7 mouse cellular contexts compared by ENCODE assay signal in genomic region chr5:18360281-18360819, GRCm38 (mm10). TPM values are rescaled to one million over a fixed set of nuclear protein-coding genes. Genes with fewer than 3 reads are reported as not detected.
A peak's percentile ranks its signal among the peaks of the same experiment; 100 is the strongest.
DNase-seq lines count a peak whose midpoint lies in the region; ATAC-seq and TF ChIP-seq lines count a peak whose summit lies in the region.

Gene Gnai1, minus strand, starts transcription at chr5:18360355.

- H3K9ac ChIP-seq in intestine, postnatal 0 days (ENCODE audit: low read depth, low read length): peak within 1 kb of the TSS; percentile 63
- peak within 1 kb of the TSS; percentile 76 for H3K9ac ChIP-seq in midbrain, embryonic 11.5 days (ENCODE audit: low read length)
- peak within 1 kb of the TSS; percentile 67 for H3K9ac ChIP-seq in stomach, embryonic 14.5 days (replicated peaks; ENCODE audit: low read depth, low read length)

- whole genome bisulfite sequencing in intestine, postnatal 0 days: under 1% methylated on average over 35 of the region's 76 CpGs
- WGBS in midbrain, embryonic 11.5 days: under 1% methylated on average over 61 of the region's 76 CpGs
- WGBS in stomach, embryonic 14.5 days: under 1% methylated on average over 68 of the region's 76 CpGs

- no peaks in the 10 kb centered on the region for H3K36me3 ChIP-seq in intestine, postnatal 0 days (ENCODE audit: control insufficient read depth, insufficient read depth)
- H3K36me3 ChIP-seq in midbrain, embryonic 11.5 days (ENCODE audit: control insufficient read depth, insufficient read depth, low read length): no peaks in the 10 kb centered on the region
- H3K36me3 ChIP-seq in stomach, embryonic 14.5 days (ENCODE audit: control insufficient read depth, insufficient read depth, low read length): no peaks in the 10 kb centered on the region

- peak within 1 kb of the TSS; percentile 50 for H3K4me3 ChIP-seq in bone marrow macrophage, adult 2 months (ENCODE audit: insufficient read depth, low read length)
- H3K4me3 ChIP-seq in intestine, postnatal 0 days (ENCODE audit: low read depth, low read length): peak within 1 kb of the TSS; percentile 73
- peak within 1 kb of the TSS; percentile 78 for H3K4me3 ChIP-seq in midbrain, embryonic 11.5 days (ENCODE audit: low read depth, low read length)
- peak within 1 kb of the TSS; percentile 79 for H3K4me3 ChIP-seq in stomach, embryonic 14.5 days (ENCODE audit: low read depth, low read length)

- no peaks in the 10 kb centered on the region for H3K9me3 ChIP-seq in intestine, postnatal 0 days (ENCODE audit: control insufficient read depth)
- no peaks in the 10 kb centered on the region for H3K9me3 ChIP-seq in midbrain, embryonic 11.5 days (ENCODE audit: control insufficient read depth, low read length)
- no peaks in the 10 kb centered on the region for H3K9me3 ChIP-seq in stomach, embryonic 14.5 days (ENCODE audit: control insufficient read depth, low read depth, low read length)

- TF ChIP-seq POLR2A in bone marrow macrophage, adult 2 months (IDR thresholded peaks at IDR 0.05; ENCODE audit: borderline replicate concordance, low read depth, low read length): no peak

- DNase-seq in embryo, embryonic 9.5 days (ENCODE audit: extremely low spot score): peak; percentile 82
- DNase-seq in left cerebral cortex, postnatal 4 days: peak; percentile 89
- no peak for DNase-seq in midbrain, embryonic 11.5 days (ENCODE audit: low spot score, missing footprints)

- peak within 1 kb of the TSS; percentile 99 for H3K4me2 ChIP-seq in intestine, postnatal 0 days (replicated peaks; ENCODE audit: low read depth)
- H3K4me2 ChIP-seq in midbrain, embryonic 11.5 days: peak within 1 kb of the TSS; percentile 92
- H3K4me2 ChIP-seq in stomach, embryonic 14.5 days (replicated peaks; ENCODE audit: low read depth, low read length): peak within 1 kb of the TSS; percentile 92

- intact Hi-C loops in left cerebral cortex, postnatal 4 days (cut with DNase I): loop anchor here (5.0 kb wide), 1 partner anchor 273 kb away; no protein-coding TSS in a partner anchor

- no peaks in the 10 kb centered on the region for H3K4me1 ChIP-seq in bone marrow macrophage, adult 2 months (ENCODE audit: control insufficient read depth, insufficient read depth, low read length)
- H3K4me1 ChIP-seq in intestine, postnatal 0 days (replicated peaks; ENCODE audit: control insufficient read depth, insufficient read depth, low read length): no peaks in the 10 kb centered on the region; the same call in 1 of the 2 replicates
- no peaks in the 10 kb centered on the region; the same call in 1 of the 2 replicates for H3K4me1 ChIP-seq in midbrain, embryonic 11.5 days (ENCODE audit: control insufficient read depth, insufficient read depth, low read length)
- peaks cover 5% of the 10 kb centered on the region; the same call in 1 of the 2 replicates for H3K4me1 ChIP-seq in stomach, embryonic 14.5 days (ENCODE audit: control insufficient read depth, insufficient read depth, low read length)

- H3K27ac ChIP-seq in bone marrow macrophage, adult 2 months (ENCODE audit: insufficient read depth, low read depth, low read length): no peak within 1 kb of the TSS
- peak within 1 kb of the TSS; percentile 31; the same call in 1 of the 2 replicates for H3K27ac ChIP-seq in intestine, postnatal 0 days (ENCODE audit: low read depth, low read length)
- 0 out of 2 replicates have a peak within 1 kb of the TSS, but pooled peaks have one; percentile 40 for H3K27ac ChIP-seq in midbrain, embryonic 11.5 days (ENCODE audit: low read depth, low read length)
- H3K27ac ChIP-seq in stomach, embryonic 14.5 days (ENCODE audit: low read length): peak within 1 kb of the TSS; percentile 63

- H3K27me3 ChIP-seq in intestine, postnatal 0 days (replicated peaks; ENCODE audit: control insufficient read depth, insufficient read depth, low read length): no peaks in the 10 kb centered on the region
- H3K27me3 ChIP-seq in midbrain, embryonic 11.5 days (ENCODE audit: control insufficient read depth, insufficient read depth, low read length): peaks cover 6% of the 10 kb centered on the region
- H3K27me3 ChIP-seq in stomach, embryonic 14.5 days (ENCODE audit: control insufficient read depth, insufficient read depth, low read length): no peaks in the 10 kb centered on the region

- peak; percentile 68 for ATAC-seq in granulocyte monocyte progenitor cell, adult 5-6 weeks (replicated peaks; ENCODE audit: poor library complexity, severe bottlenecking)
- ATAC-seq in intestine, postnatal 0 days: peak; percentile 91
- peak; percentile 97 for ATAC-seq in midbrain, embryonic 11.5 days (ENCODE audit: low FRiP score)
- ATAC-seq in stomach, embryonic 14.5 days (ENCODE audit: insufficient number of reproducible peaks, insufficient read depth, low FRiP score, low read depth): peak; percentile 95

- TF ChIP-seq CTCF in bone marrow macrophage, adult 2 months (IDR thresholded peaks at IDR 0.05; ENCODE audit: low read depth, low read length): no peak
- peak; percentile 62 for TF ChIP-seq CTCF in intestine, postnatal 0 days (IDR thresholded peaks at IDR 0.05; ENCODE audit: low read depth)

RNA-seq across cellular contexts. Expression of gene Gnai1, which starts in this region (rescaled TPM):
- not detected in 2 replicates for polyA plus RNA-seq in bone marrow macrophage, adult 2 months (2012; ENCODE audit: insufficient read depth, insufficient read length, missing spikeins)
- not detected in 2 replicates for total RNA-seq in granulocyte monocyte progenitor cell, adult 5-6 weeks (2014; fragmentation: Nextera tagmentation)
- not detected in 2 replicates for total RNA-seq in granulocyte monocyte progenitor cell, adult 5-6 weeks (2017)
- polyA plus RNA-seq in intestine, postnatal 0 days (2015; fragmentation: Nextera tagmentation; extraction: Ambion mirVana): 8.8 and 9.2 TPM in 2 replicates
- total RNA-seq in left cerebral cortex, postnatal 4 days (2021): 100 to 1,000 TPM; 159 TPM
- 29.3 and 30.6 TPM in 2 replicates for polyA plus RNA-seq in midbrain, embryonic 11.5 days (2014; fragmentation: Nextera tagmentation; extraction: Ambion mirVana)
- polyA plus RNA-seq in stomach, embryonic 14.5 days (2014; fragmentation: Nextera tagmentation; extraction: Ambion mirVana): 20.7 and 26.0 TPM in 2 replicates

Comparison
In these comparisons a context has a peak if more than half of its experiments do, and no peak if none do; other contexts are left out.
1. RNA of gene Gnai1 (total RNA-seq): 159 TPM in left cerebral cortex, postnatal 4 days; not detected in granulocyte monocyte progenitor cell, adult 5-6 weeks; every median in the first group is over 100 times any median in the second.
2. Peak in ATAC-seq in granulocyte monocyte progenitor cell, adult 5-6 weeks; RNA of the gene not detected or under 1 TPM.
3. Peak in every context shown above with its lines, with median percentiles within 50 percentile points of each other: H3K4me3 ChIP-seq, ATAC-seq, H3K4me2 ChIP-seq and H3K9ac ChIP-seq.